Mouse (Mus musculus): ENCODE measurements around the gene Adcy6.
A peak's percentile ranks its signal among the peaks of the same experiment; 100 is the strongest.

The Adcy6 gene

DNA sequence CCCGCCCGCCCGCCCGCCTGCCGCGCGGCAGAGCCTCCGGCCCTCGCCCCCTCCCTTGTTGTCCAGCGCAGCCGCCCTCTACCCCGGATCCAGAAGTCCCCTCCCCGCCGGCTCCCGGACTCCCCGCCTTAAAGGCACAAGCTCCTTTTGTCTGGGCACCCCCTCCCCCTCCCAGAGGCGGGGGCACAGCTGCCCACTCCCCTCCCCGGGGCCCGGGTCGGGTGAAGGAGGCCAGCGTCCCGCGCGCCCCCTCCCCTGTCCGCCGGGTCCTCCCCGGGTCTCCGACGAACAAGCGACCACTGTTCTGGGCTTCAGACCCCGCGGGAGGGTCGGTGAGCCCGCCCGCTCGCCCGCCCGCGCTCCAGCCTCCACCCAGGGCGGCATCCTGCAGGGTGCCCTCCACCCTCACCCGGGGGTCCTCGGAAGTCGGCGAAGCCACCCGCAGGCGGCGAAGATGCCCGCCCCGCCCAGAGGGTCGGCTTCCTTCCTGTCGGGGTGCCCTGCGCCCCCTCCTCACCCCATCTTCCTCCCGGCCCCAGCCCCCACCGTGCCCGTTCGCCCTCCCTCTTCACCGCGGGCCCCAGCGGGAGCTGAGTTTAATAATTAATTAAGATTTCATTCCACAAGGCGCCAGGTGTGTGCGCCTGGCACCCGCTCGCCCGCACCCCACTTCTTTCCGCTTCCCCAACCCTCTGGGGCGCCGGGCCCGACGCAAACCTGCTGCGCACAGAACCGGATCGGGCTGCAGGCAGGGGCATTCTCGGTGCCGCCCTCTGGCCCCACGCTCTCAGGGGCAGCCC, at the start of gene Adcy6:
TSS of gene Adcy6 (minus strand) at position 746 of the 800 bp plus-strand sequence.
- DNase-seq (ENCODE audit: low read depth, low spot score) = no peak

DNA sequence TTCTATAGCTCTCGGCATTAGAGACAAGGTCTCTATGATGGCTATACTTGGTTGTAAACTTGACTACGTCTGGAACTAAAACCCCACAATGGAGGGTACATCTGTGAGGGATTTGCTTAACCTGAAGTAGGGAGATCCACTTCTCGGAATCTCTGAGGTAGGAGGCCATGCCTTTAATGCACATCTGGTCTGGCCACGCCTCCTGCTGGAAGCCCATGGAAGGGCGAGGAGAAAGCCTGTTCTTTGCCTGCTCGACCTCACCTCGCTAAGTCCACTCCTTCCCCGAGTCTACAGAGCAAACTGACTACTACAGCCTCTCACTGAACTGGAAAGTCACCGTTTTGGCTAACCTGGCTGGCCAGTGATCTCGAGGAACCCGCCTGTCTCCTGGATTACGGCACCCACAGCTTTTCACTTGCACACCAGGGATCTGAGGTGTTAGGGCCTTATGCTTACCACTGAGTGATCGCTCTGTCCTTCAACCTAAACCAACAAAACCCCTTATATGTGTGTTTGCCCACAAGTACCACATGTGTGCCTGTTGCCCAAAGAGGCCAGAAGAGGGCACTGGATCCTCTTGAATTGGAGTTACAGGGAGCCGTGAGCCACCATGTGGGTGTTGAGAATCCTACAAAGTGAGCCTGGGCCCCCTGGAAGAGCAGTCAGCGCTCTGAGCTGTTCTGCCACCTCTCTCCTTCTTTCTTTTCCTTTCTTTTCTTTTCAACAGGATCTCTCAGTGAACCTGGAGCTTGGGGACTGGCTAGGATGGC, 47.3 kb upstream of the Adcy6 start:
- peak; percentile 55 for DNase-seq (ENCODE audit: low read depth, low spot score)

DNA sequence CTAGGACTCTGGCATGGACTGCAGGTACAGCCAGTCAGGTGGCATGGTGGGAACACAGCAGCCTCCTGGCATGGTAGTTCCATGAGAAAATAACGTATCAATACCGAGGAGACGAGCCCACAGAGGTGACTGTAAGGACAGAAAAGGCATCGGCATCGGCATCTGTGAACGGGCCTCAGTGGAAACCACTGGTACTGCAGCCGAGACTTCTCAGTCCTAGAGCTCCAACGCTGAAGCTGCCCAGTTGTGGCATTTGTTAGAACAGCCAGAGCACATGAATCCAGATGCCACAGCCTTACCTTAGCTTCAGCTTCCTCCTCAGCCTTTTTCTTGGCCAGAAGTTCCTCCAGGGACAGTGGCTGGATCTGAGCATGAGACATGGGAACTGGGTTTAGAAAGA, 42.3 kb upstream of the Adcy6 start:
- no peak for DNase-seq (ENCODE audit: low read depth, low spot score)

DNA sequence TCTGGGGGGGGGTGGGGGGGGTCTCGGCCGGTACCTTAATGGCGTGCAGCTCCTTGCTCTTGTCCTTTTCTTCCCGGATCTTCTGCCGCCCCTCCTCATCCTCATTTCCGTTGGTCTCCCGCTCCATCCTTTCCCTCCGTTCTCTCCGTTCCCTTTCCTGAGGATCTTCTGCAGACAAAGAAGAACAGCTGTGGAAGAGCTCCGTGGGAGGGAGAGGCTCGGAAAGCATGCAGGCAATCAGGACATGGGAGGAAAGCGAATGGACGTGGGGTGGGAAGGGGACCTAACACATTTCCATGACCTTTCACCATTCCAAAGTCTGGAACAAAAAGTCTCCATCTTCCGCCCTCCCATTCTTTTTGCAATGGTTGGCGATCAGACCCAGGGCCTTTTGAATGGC, 41.6 kb upstream of the Adcy6 start:
- DNase-seq (ENCODE audit: low read depth, low spot score) = no peak

DNA sequence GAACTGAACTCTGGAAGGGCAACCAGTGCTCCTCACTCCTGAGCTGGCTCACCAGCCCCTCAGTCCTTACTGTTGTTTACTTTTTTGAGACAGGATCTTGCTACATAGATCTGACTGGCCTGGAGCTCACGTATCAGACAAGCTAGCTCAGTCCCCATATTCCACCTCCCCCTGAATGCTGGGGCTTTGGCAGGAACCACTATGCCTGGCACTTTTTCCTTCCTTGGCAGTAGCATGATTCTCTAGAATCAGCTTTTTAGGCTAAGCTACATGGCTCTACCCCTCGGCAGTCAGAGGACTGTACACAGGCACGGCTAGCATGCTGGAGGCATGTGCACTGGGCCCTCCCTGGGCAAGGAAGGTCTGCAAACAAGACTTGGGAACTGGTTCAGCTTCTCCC, 38.2 kb upstream of the Adcy6 start:
- DNase-seq (ENCODE audit: low read depth, low spot score) = no peak

DNA sequence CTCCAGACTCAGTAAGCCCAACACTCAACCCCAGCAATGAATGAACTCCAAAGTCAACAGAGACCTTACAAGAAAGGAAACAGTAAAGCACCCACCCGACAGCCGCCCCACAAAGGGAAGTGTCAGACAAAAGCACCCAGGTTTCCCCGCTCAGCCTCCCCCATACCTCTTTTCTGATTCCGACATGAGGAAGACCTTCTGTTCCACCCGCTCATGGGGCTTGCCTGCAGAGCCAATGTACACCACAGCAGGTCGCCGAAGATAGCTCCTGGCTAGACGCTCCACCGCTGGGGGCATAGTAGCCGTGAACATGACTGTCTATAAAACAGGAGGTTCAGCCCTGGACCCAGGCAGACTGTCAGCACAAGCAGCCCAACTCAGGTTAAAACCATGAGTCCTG, 37.4 kb upstream of the Adcy6 start:
- DNase-seq (ENCODE audit: low read depth, low spot score) = no peak

DNA sequence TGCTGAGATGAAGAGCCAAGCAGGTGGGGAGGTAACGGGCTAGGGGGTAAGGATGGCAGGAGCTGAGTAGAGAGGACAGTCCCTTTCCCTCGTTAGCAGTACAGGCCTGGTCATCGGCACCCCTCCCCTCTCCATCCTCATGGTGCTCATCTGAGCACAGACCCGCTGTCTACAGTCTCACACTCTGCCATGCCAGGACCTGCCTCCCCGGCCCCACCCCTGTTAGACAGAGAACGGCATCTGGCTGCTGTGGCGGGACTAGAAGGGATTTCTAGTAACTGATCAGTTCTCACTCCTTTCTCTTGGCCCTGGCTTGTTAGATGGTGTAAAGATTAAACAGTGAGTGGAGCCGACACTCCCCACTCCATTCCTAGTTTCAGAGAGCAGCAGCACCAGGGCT, 36.9 kb upstream of the Adcy6 start:
- DNase-seq (ENCODE audit: low read depth, low spot score) = no peak

DNA sequence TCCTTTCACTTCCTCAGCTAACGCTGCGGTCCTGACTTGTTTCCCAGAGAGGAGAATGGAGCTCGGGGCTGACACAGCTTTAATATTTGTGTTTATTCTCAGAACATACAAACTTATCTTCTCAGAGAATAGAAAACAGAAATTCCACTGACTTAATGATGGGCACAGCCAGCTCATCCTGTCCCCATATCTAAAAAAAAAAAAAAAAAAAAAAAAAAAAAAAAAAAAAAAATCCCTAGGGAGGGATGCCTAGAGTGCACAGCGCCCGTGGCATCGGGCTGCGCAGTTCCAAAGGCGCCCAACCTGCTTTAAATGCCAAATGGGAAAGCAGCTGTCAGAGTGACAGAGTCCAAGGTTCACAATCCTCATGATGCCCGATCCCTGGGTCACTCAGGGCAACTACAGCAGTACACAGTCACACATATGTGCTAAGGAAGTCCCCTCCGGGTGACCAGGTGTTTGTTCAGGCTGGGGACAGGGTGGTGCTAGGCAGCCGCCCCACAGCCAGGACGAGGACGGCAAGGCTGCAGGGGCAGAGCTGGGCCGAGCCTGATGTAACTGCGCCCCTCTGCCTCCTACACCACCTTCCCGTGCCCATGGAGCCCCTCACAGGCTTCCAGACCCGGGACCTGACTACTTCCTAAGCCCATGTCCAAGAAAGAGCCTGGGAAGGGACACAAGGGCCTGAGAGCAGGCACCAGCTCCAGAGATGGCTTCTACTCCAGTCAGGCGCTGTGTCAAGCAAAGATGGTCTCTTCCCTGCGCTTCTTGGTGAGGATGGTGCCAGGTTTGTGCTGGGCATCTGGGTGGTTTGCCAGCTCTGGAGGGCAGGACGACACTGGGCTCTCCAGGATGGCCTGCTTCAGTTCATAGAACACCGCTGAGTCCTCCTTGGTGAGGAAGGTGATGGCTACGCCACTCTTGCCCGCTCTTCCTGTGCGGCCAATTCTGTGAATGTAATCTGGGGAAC, 35.5 kb upstream of the Adcy6 start:
- DNase-seq (ENCODE audit: low read depth, low spot score) = no peak

DNA sequence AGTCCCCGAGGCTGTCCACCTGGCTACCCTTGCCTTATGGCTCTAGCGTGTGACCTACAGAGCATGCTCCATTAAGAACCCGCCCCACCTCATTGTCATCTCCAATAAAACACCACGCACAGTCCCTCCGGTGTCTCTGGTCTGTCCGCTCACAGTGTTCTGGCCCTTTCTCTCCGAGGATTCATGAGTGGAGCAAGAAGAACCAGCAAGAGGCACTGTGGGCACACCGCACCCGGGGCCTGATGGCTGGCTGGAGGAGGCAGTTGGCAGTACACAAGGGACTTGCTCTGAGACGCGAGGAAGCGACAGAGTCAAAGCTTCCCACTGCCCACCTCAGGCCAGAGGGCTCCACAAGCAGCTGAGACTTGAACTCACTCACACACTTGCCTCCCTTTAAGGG, 34.5 kb upstream of the Adcy6 start:
- no peak for DNase-seq (ENCODE audit: low read depth, low spot score)

DNA sequence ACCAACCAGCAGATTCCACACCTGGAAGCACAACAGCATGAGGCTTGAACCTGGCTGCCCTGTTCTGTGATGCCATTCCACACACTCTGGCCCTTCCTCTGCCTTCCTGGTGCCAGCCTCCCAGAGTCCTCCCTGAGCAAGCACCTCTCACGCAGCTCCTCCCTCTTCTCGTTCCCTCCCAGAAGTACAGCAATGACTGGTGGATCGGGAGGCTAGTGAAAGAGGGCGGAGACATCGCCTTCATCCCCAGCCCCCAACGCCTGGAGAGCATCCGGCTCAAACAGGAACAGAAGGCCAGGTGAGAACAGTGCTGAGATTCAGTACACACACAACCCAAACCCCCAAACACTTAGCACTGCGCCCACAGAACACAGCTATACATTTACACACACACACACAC, 30.3 kb upstream of the Adcy6 start:
- DNase-seq (ENCODE audit: low read depth, low spot score) = peak; percentile 91

DNA sequence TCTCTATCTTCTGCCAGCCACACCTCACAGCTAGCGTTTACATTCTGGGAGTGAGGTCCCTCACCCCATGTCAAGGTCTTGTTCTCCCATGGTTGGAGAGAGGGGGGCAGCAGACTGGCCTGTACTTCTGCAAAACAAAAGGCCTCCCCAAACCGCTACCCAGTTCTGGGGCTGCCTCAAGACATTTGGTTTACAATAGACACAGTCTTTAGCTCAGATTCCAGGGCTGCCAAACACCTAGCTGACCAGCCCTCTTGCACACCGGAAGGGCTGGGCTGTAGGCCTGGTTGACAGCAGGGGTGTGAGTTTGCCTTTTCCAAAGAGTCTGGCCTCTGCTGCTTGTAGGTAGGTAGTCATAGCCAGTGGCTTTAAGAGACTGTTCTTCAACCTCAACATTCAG, 27.3 kb upstream of the Adcy6 start:
- no peak for DNase-seq (ENCODE audit: low read depth, low spot score)

DNA sequence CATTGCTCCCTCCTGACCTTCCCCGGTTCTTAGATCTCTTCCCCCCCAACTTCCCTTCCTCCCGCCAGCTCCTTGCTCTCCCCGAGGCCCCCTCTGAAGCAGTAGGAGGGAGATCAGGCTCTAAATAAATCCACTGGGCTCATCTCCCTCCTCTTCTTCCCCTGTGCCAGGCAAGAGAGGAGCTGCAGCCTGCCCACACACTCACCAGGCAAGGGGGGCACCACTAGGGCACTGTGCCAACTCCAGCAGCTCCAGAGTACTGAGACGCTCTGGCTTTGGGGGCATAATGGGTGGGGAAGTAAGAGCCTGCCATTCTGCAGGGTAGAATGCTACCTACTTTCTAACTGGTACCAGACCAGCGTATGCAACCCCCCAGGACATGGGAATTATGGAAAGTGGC, 26.6 kb upstream of the Adcy6 start:
- DNase-seq (ENCODE audit: low read depth, low spot score) = no peak

DNA sequence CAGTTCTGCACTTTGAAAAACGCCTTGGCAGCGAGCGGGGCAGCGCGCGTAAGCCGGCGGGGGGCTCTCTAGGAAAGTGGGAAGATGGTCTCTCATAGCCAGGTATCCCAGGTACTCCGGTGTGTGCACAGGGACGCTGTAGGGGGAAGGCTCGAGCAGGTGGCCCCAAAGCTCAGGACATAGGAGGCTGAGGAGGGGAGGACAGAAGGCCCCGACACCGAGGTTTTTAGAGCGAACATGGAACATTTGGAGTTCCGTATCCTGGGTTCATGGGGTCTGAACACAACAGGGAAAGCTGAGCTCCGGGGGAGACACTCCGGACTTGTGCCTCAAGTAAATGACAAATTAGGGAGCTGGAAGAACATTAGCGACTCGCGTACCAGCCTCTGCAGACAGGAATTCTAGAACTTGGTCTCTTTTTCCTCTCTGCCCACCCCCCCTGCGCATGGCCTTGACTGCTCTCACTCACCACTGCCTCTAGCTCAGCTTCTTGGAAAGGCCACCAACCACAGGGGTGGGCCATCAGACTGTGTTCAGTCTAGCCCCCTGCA, 25.5 kb upstream of the Adcy6 start:
- DNase-seq (ENCODE audit: low read depth, low spot score) = no peak

DNA sequence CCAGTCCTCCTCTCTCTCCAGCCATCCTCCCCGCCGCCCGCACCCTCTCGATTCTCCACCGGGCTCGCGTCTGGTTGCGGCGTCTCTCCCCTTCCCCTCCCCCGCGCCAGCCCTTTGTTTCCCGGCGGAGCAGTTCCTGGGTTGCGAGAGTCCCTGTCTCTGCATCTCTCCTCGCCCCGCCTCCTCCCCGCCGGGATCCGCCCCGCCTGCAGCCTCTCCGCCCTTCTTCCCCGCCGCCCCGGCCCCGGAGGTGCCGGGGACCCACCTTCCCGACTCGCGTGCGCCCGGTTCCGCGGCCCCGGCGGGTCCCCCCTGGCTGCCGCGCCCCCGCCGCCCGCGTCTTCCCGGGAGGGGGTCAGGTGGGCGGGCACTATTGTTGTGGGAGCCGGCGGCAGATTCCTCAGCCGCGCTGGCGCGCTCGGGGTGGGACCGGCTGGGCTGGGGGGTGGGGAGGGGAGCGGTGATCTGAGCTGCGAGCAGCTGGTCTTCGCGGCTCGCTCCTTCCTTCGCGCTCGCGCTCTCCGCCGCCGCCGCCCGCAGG, 24.7 kb upstream of the Adcy6 start:
- DNase-seq (ENCODE audit: low read depth, low spot score) = peak; percentile 93

DNA sequence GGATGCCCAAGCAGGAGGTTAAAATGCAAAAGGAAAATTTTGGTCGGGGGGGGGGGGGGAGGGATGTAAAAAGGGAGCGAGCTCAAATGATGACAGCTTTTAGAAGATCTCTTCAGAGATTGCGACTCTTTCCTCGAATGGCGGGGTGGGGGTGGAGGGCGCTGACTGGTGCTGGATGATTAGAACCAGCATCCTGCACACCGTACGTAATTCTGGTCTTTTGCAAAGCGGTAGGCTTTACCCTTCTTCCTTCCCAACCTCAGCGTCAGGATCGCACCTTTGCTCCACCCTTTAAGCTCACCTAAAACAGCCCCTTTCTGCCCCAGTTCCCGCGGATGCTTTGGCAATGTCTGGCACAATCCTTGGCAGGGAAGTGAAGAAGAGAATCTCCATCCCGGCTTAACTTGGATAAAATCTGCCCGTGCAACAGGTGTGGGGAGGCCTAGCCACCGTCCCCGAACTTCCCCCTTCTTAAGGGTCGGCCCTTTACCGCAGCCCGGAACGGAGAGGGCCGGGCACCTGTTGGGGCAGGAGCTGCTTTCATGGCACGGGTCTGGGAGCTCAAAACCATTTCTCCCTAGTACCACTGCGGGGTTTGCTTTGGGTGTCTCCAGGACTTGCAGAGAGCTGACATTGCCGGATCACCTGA, 24.1 kb upstream of the Adcy6 start:
- DNase-seq (ENCODE audit: low read depth, low spot score) = no peak

DNA sequence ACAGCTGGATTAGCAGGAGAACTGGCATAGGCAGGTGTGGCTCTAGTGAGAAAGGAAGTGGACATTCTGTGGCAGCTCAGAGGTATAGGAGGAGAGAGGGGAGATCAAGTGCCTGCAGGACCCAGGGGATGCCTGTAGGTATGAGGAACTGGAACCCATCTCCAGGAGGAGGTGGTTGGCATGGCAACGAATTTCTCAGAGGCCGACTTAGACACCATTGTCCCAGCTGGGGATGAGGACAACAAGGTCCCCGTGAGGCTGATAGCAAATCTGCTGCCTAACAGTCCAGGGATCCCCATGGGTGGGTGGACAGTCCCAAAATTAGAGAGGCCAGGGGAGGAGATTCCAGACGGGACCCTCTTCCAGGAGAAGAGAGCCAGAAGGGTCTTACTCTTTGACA, 23.0 kb upstream of the Adcy6 start:
- DNase-seq (ENCODE audit: low read depth, low spot score) = no peak

DNA sequence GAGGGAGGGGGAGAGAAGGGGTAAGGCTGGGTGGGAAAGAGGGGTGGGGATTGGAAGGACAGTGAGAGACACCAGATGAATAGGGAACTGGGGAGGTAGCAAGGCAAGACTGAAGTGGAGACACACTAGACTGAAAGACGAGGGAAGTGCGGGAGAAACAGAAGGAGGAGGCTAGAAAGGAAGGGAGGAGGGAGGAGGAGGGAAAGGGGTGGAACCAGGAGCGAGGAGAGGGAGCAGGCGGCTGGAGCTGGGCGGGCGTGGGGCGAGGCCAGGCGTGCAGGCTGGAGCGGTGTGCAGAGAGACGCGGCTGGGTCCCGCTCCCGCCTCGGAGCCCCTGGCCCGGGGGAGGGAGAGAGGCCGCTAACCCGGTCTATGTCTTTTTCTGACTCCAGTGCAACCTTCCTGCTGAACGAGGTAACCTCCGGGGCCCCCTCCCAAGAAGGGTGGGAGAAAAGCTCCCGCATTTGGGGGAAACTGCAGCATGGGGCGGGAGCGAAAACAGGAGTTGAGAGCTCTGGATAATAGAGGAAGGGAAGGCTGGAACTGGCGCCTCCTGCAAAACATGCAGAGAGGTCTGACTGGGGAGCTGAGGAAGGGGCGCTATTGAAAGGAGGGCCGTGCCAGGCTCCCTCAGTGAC, 22.4 kb upstream of the Adcy6 start:
- DNase-seq (ENCODE audit: low read depth, low spot score) = peak; percentile 76

DNA sequence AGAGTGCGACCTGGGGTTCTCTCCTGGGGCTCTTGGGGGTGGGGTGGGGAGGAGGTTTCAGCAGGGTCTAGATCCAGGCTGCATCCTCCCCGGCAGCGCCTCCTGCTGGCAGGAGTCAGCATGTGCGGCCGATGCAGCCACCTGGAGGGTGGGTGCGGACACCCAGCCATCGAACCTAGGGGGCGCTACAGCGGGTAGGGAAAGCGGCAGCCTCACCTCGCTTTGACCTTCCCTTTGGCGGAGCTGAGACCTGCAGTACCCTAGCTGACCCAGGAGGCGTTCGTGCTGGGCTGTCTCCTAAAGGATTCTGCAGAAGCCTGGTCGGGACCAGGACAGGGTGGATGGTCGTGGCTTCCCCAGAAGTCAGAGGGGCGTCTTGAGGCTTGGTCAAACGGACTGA, 21.6 kb upstream of the Adcy6 start:
- DNase-seq (ENCODE audit: low read depth, low spot score) = peak; percentile 97

DNA sequence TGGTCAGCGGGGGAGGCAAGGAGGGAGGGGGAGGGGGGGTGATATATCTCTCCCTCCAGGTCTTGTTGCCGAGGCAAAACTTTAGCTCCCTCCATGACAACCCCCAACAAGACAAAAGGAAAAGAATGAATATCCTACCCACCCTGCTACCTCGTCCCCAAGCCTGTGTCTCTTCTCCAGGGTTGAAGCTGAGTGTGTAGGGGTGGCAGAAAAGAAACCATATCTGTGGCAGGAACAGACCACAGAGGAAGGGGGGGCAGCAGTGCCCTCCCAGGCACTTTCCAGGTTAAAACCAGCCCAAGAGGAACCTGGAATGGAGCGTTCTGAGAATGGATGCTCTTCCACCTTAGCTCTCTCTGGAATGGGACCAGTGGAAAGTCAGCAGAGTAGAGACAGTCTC, 20.7 kb upstream of the Adcy6 start, which contains the start of gene Cacnb3:
TSS of gene Cacnb3 (plus strand) at position 301 of the 400 bp plus-strand sequence.
- no peak for DNase-seq (ENCODE audit: low read depth, low spot score)

DNA sequence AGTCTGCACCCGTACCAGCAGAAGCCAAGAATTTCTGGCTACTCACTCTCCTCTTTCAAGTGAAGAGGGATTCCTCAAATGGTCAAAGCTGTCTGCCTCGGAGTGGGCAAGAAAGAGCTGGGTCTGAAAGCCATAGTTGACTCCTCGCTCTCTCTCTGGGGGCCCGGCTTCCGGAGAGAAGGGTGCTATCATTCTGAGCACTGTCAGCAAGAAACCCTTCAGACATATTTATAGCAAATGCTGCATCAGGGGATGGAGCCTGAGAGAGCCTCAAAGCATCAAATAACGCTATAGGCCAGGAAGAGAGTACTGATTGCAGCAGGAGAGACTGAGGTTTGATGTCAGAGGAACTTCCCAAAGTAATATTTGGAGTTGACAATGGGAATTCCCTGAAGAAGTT, 19.6 kb upstream of the Adcy6 start:
- no peak for DNase-seq (ENCODE audit: low read depth, low spot score)
